Mouse (Mus musculus): ENCODE data around the gene Fads3. TPM values are rescaled to one million over a fixed set of nuclear protein-coding genes. Genes with fewer than 3 reads are reported as not detected.

The Fads3 gene
- polyA plus RNA-seq, 1 experiment from 2014 or later, result 17.9 TPM

DNA sequence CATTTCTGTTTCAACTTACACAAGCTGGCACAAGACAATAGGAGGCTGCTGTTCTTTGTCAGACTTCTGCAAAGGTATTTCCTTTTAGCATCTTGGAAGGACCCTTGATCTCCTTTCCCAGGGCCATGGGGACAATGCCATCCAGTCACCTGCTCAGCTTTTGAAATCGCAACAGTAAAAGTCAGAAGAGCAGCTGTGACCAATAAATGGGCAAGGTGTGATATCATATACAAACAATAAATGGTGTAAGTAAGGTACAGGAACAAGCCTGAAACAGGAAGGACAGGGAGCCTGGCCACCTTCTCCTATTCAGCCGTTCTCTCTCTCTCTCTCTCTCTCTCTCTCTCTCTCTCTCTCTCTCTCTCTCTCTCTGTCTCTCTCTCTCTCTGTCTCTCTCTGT lies 9.1 kb downstream of the Fads3 start:
- H3K4me1 ChIP-seq (ENCODE audit: control insufficient read depth, insufficient read depth, low read length), result peaks cover 20% of the 10 kb centered on the region
- no peak overlapping the region for H3K4me3 ChIP-seq (ENCODE audit: low read depth, low read length)
- no peak overlapping the region for H3K4me2 ChIP-seq
- H3K27me3 ChIP-seq (ENCODE audit: control insufficient read depth, insufficient read depth, low read length), result no peaks in the 10 kb centered on the region
- H3K9me3 ChIP-seq (replicated peaks; ENCODE audit: control insufficient read depth, low read length), result no peaks in the 10 kb centered on the region
- ATAC-seq (replicated peaks; ENCODE audit: insufficient number of reproducible peaks, low FRiP score, low TSS enrichment), result no peak
- H3K36me3 ChIP-seq (ENCODE audit: control insufficient read depth, insufficient read depth, low read length), result peaks cover 8% of the 10 kb centered on the region; the same call in 1 of the 2 replicates
- no peak overlapping the region for H3K27ac ChIP-seq (ENCODE audit: low read depth, low read length)
- 73% methylated on average over 2 of the region's 2 CpGs for WGBS (ENCODE audit: insufficient replicate concordance)
- no peak overlapping the region for H3K9ac ChIP-seq (ENCODE audit: low read depth, low read length)

DNA sequence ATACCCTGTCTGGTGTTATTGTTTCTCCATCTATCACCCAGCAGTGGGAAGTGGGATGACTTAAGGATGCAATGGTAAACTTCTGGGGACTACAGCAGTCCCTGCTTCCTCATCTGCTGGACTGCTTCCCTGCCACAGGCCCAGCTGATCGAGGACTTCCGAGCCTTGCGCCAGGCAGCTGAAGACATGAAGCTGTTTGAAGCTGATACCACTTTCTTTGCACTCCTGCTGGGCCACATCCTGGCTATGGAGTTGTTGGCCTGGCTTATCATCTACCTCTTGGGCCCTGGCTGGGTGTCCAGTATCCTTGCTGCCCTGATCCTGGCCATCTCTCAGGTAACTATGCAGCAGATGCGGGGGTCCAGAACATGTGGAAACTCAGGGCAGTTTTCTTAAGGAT lies 11.3 kb downstream of the Fads3 start:
- Histone ChIP-seq H3K4me3 (ENCODE audit: low read depth, low read length) (no peak overlapping the region), H3K36me3 (ENCODE audit: control insufficient read depth, insufficient read depth, low read length) (peaks cover 9% of the 10 kb centered on the region; the same call in 1 of the 2 replicates), H3K27ac (ENCODE audit: low read depth, low read length) (no peak overlapping the region), H3K9me3 (replicated peaks; ENCODE audit: control insufficient read depth, low read length) (no peaks in the 10 kb centered on the region), H3K4me1 (ENCODE audit: control insufficient read depth, insufficient read depth, low read length) (peaks cover 8% of the 10 kb centered on the region), H3K9ac (ENCODE audit: low read depth, low read length) (no peak overlapping the region), H3K27me3 (ENCODE audit: control insufficient read depth, insufficient read depth, low read length) (no peaks in the 10 kb centered on the region), H3K4me2 (no peak overlapping the region)
- WGBS (ENCODE audit: insufficient replicate concordance), result 77% methylated on average over 4 of the region's 4 CpGs
- no peak for ATAC-seq (replicated peaks; ENCODE audit: insufficient number of reproducible peaks, low FRiP score, low TSS enrichment)

GRCm38 (mm10) chr19:10053692-10054260 lies 12.4 kb downstream of the Fads3 start:
- ATAC-seq (replicated peaks; ENCODE audit: insufficient number of reproducible peaks, low FRiP score, low TSS enrichment), result no peak
- no peak overlapping the region for H3K4me3 ChIP-seq (ENCODE audit: low read depth, low read length)
- H3K9me3 ChIP-seq (replicated peaks; ENCODE audit: control insufficient read depth, low read length), result no peaks in the 10 kb centered on the region
- H3K4me1 ChIP-seq (ENCODE audit: control insufficient read depth, insufficient read depth, low read length), result peaks cover 8% of the 10 kb centered on the region
- peaks cover 14% of the 10 kb centered on the region; the same call in 1 of the 2 replicates for H3K36me3 ChIP-seq (ENCODE audit: control insufficient read depth, insufficient read depth, low read length)
- no peak overlapping the region for H3K27ac ChIP-seq (ENCODE audit: low read depth, low read length)
- H3K4me2 ChIP-seq, result no peak overlapping the region
- no peak overlapping the region for H3K9ac ChIP-seq (ENCODE audit: low read depth, low read length)
- H3K27me3 ChIP-seq (ENCODE audit: control insufficient read depth, insufficient read depth, low read length), result no peaks in the 10 kb centered on the region
- 89% methylated on average over 10 of the region's 10 CpGs for WGBS (ENCODE audit: insufficient replicate concordance)

GRCm38 (mm10) chr19:10054361-10055075 lies 13.1 kb downstream of the Fads3 start:
- Histone ChIP-seq H3K9ac (ENCODE audit: low read depth, low read length) (no peak overlapping the region), H3K4me3 (ENCODE audit: low read depth, low read length) (no peak overlapping the region), H3K9me3 (replicated peaks; ENCODE audit: control insufficient read depth, low read length) (no peaks in the 10 kb centered on the region), H3K36me3 (ENCODE audit: control insufficient read depth, insufficient read depth, low read length) (peaks cover 14% of the 10 kb centered on the region; the same call in 1 of the 2 replicates), H3K4me1 (ENCODE audit: control insufficient read depth, insufficient read depth, low read length) (peaks cover 3% of the 10 kb centered on the region), H3K4me2 (no peak overlapping the region), H3K27ac (ENCODE audit: low read depth, low read length) (no peak overlapping the region), H3K27me3 (ENCODE audit: control insufficient read depth, insufficient read depth, low read length) (no peaks in the 10 kb centered on the region)
- WGBS (ENCODE audit: insufficient replicate concordance), result 87% methylated on average over 6 of the region's 6 CpGs
- ATAC-seq (replicated peaks; ENCODE audit: insufficient number of reproducible peaks, low FRiP score, low TSS enrichment), result no peak

- Histone ChIP-seq H3K27me3 (ENCODE audit: control insufficient read depth, insufficient read depth, low read length) (no peaks in the 10 kb centered on the region), H3K9me3 (replicated peaks; ENCODE audit: control insufficient read depth, low read length) (no peaks in the 10 kb centered on the region), H3K4me1 (ENCODE audit: control insufficient read depth, insufficient read depth, low read length) (0 out of 2 replicates have a peak, but pooled peaks cover 2% of the 10 kb centered on the region), H3K4me3 (ENCODE audit: low read depth, low read length) (no peak overlapping the region), H3K9ac (ENCODE audit: low read depth, low read length) (no peak overlapping the region), H3K36me3 (ENCODE audit: control insufficient read depth, insufficient read depth, low read length) (peaks cover 14% of the 10 kb centered on the region; the same call in 1 of the 2 replicates), H3K4me2 (no peak overlapping the region), H3K27ac (ENCODE audit: low read depth, low read length) (no peak overlapping the region)
- ATAC-seq (replicated peaks; ENCODE audit: insufficient number of reproducible peaks, low FRiP score, low TSS enrichment), result no peak
- 77% methylated on average over 3 of the region's 3 CpGs for WGBS (ENCODE audit: insufficient replicate concordance)
These were observed 13.9 kb downstream of the Fads3 start for GRCm38 (mm10) chr19:10055261-10055660.

DNA sequence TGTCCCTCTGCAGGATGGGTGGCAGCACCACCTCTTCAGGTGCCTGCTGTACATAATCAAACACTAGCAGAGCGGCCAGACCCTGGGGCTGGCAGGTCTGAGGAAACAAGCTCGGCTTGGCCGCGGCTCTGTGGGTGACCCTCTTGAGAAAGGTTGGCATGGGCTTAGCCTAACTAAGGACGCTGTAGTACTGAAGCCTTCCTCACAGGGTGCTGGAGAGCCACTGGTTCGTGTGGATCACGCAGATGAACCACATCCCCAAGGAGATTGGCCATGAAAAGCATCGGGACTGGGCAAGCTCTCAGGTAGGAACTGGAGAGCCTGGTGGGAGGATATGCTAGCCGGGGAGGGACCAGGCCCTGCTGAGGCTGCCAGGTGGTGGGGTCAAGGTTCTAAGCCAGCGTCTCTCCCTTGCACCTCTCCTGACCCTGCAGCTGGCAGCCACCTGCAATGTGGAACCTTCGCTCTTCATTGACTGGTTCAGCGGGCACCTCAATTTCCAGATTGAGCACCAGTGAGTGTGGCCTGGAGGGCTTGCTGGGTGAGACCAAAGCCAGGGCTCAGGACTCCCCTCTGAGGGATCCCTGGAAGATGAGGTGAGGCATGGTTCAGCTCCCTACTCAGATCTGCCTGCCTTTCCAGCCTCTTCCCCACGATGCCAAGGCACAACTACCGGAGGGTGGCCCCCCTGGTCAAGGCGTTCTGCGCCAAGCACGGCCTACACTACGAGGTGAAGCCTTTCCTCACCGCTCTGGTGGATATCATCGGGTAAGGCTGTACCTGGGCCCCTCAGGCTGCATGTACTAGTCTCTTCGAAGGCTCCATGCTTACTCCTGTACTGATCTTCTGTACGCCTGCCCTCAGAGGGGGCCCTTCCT lies 14.7 kb downstream of the Fads3 start:
- Histone ChIP-seq H3K9ac (ENCODE audit: low read depth, low read length) (no peak overlapping the region), H3K9me3 (replicated peaks; ENCODE audit: control insufficient read depth, low read length) (no peaks in the 10 kb centered on the region), H3K27me3 (ENCODE audit: control insufficient read depth, insufficient read depth, low read length) (no peaks in the 10 kb centered on the region), H3K4me3 (ENCODE audit: low read depth, low read length) (no peak overlapping the region), H3K36me3 (ENCODE audit: control insufficient read depth, insufficient read depth, low read length) (peaks cover 14% of the 10 kb centered on the region; the same call in 1 of the 2 replicates), H3K27ac (ENCODE audit: low read depth, low read length) (no peak overlapping the region), H3K4me2 (no peak overlapping the region), H3K4me1 (ENCODE audit: control insufficient read depth, insufficient read depth, low read length) (peaks cover 6% of the 10 kb centered on the region; the same call in 1 of the 2 replicates)
- ATAC-seq (replicated peaks; ENCODE audit: insufficient number of reproducible peaks, low FRiP score, low TSS enrichment), result no peak
- 85% methylated on average over 22 of the region's 22 CpGs for WGBS (ENCODE audit: insufficient replicate concordance)

DNA sequence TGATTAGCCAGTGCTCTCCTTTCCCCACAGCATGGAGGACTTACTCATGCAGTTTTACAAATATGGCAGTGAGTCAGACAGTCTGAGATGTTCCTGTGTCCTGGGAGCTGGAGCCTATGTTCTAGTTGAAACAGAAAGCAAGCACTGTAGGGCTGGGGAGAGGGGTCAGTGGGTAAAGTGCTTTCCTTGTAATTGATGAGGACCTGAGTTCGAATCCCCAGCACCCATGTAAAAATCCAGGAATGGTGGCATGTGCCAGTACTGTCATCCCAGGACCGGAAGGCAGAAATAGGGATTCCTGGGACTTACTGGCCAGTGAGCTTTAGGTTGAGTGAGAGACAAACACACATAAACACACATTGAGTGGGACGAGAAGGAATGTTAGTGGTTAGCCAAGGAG lies 15.3 kb downstream of the Fads3 start:
- Histone ChIP-seq H3K9me3 (replicated peaks; ENCODE audit: control insufficient read depth, low read length) (no peaks in the 10 kb centered on the region), H3K4me3 (ENCODE audit: low read depth, low read length) (no peak overlapping the region), H3K4me1 (ENCODE audit: control insufficient read depth, insufficient read depth, low read length) (peaks cover 7% of the 10 kb centered on the region; the same call in 1 of the 2 replicates), H3K9ac (ENCODE audit: low read depth, low read length) (no peak overlapping the region), H3K27me3 (ENCODE audit: control insufficient read depth, insufficient read depth, low read length) (no peaks in the 10 kb centered on the region), H3K36me3 (ENCODE audit: control insufficient read depth, insufficient read depth, low read length) (peaks cover 14% of the 10 kb centered on the region; the same call in 1 of the 2 replicates), H3K4me2 (no peak overlapping the region), H3K27ac (ENCODE audit: low read depth, low read length) (no peak overlapping the region)
- 85% methylated on average over 3 of the region's 3 CpGs for WGBS (ENCODE audit: insufficient replicate concordance)
- no peak for ATAC-seq (replicated peaks; ENCODE audit: insufficient number of reproducible peaks, low FRiP score, low TSS enrichment)

DNA sequence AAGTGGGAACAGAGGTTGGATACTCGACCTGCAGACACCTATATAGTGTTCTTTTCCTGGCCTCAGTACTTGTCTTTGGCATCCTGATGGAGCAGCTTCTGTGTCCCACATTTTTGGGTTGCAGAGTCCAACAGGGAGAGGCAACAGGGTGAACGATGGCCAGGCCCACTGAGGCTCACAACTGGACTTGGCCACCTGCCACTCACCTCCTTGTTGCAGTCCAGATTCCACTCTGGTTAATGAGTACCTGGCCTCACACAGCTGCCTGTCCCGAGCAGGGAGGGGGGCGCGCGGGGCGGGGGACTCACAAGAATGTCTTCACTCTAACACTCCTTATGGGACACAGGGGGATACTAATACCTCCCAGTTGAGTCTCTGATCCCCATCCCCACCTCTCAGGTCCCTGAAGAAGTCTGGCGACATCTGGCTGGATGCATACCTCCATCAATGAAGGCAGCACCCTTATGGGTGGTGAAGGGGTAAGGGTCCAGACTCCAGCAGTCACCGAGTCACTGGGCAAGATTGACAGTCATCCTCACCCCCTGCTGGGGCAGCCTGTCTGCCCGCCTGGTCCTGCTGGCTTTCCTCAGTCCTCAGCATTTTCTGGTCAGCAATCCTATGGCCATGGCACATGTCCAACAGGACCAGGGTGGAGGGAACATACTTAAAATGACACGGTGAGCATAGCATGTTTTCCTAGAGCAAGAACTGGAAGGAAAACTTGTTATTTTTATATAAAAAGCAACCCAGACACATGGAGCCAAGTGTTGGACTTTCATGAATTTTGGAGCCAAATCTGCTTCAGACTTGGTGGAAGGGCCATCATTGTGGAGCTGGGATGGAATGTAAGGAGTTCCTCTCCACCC lies 16.4 kb downstream of the Fads3 start:
- H3K4me3 ChIP-seq (ENCODE audit: low read depth, low read length), result no peak overlapping the region
- H3K27ac ChIP-seq (ENCODE audit: low read depth, low read length), result no peak overlapping the region
- no peaks in the 10 kb centered on the region for H3K9me3 ChIP-seq (replicated peaks; ENCODE audit: control insufficient read depth, low read length)
- no peaks in the 10 kb centered on the region for H3K27me3 ChIP-seq (ENCODE audit: control insufficient read depth, insufficient read depth, low read length)
- no peak overlapping the region for H3K9ac ChIP-seq (ENCODE audit: low read depth, low read length)
- ATAC-seq (replicated peaks; ENCODE audit: insufficient number of reproducible peaks, low FRiP score, low TSS enrichment), result no peak
- H3K4me1 ChIP-seq (ENCODE audit: control insufficient read depth, insufficient read depth, low read length), result peaks cover 7% of the 10 kb centered on the region; the same call in 1 of the 2 replicates
- H3K36me3 ChIP-seq (ENCODE audit: control insufficient read depth, insufficient read depth, low read length), result peaks cover 20% of the 10 kb centered on the region; the same call in 1 of the 2 replicates
- WGBS (ENCODE audit: insufficient replicate concordance), result 69% methylated on average over 11 of the region's 11 CpGs
- H3K4me2 ChIP-seq, result no peak overlapping the region
